Mouse (Mus musculus) cerebellum, postnatal 14 days (tissue): Measurements from ENCODE around the gene Gm10840.
A peak's percentile ranks its signal among the peaks of the same experiment; 100 is the strongest.
"Not testable (repeated sequence)": the region's sequence is repeated elsewhere in the genome, so short reads cannot be mapped to it uniquely, and the experiment has no call there.

Source experiments
- DNase-seq, 2 experiments: peaks; one replicate each; pipeline ENCODE4 v3.0.0; 2021; ENCODE audit warnings: mixed read lengths in 2 of 2

The Gm10840 gene

GRCm38 (mm10) chr11:106160841-106161721 is at the start of gene Gm10840, which contains the start of gene Limd2:
Gene Gm10840, plus strand, starts transcription at chr11:106160850.
Gene Limd2, minus strand, starts transcription at chr11:106160860.
- DNase-seq = peak; percentile 70 to 78

GRCm38 (mm10) chr11:106111688-106112087 is 49.0 kb upstream of the Gm10840 start:
- DNase-seq = no peak

- DNase-seq = no peak
Measured at GRCm38 (mm10) chr11:106122221-106122620, 38.4 kb upstream of the Gm10840 start.

- no peak for DNase-seq
Measured at GRCm38 (mm10) chr11:106122736-106123135, 37.9 kb upstream of the Gm10840 start.

- DNase-seq = no peak
Measured at GRCm38 (mm10) chr11:106124784-106125183, 35.9 kb upstream of the Gm10840 start.

- no peak for DNase-seq
Measured at GRCm38 (mm10) chr11:106125827-106126226, 34.8 kb upstream of the Gm10840 start.

- DNase-seq = not testable (repeated sequence)
Measured at GRCm38 (mm10) chr11:106126727-106127373, 33.8 kb upstream of the Gm10840 start.

- DNase-seq = no peak
Measured at GRCm38 (mm10) chr11:106129477-106129876, 31.2 kb upstream of the Gm10840 start.

GRCm38 (mm10) chr11:106132516-106132915 is 28.1 kb upstream of the Gm10840 start:
- no peak for DNase-seq

- DNase-seq = peak; percentile 59 to 63
Measured at GRCm38 (mm10) chr11:106134580-106135528, 25.8 kb upstream of the Gm10840 start.

- no peak for DNase-seq
Measured at GRCm38 (mm10) chr11:106151219-106151618, 9.4 kb upstream of the Gm10840 start.

- no peak for DNase-seq
Measured at GRCm38 (mm10) chr11:106152132-106152531, 8.5 kb upstream of the Gm10840 start.

GRCm38 (mm10) chr11:106154091-106154490 is 6.6 kb upstream of the Gm10840 start:
- peak; percentile 27 to 34 for DNase-seq

- DNase-seq = no peak
Measured at GRCm38 (mm10) chr11:106154770-106155169, 5.9 kb upstream of the Gm10840 start.

GRCm38 (mm10) chr11:106155761-106156160 is 4.9 kb upstream of the Gm10840 start:
- DNase-seq = no peak

GRCm38 (mm10) chr11:106156257-106156656 is 4.4 kb upstream of the Gm10840 start:
- no peak for DNase-seq

- DNase-seq = no peak
Measured at GRCm38 (mm10) chr11:106157154-106157553, 3.5 kb upstream of the Gm10840 start.

GRCm38 (mm10) chr11:106158081-106158929 is 2.3 kb upstream of the Gm10840 start:
- peak; percentile 41 to 55 for DNase-seq

GRCm38 (mm10) chr11:106158930-106159215 is 1.8 kb upstream of the Gm10840 start:
- no peak for DNase-seq

- peak; percentile 48 to 49 for DNase-seq
Measured at GRCm38 (mm10) chr11:106159216-106159920, 1.3 kb upstream of the Gm10840 start.
